Mouse (Mus musculus): ENCODE data around the gene Psmf1.
A peak's percentile ranks its signal among the peaks of the same experiment; 100 is the strongest.

The Psmf1 gene

DNA sequence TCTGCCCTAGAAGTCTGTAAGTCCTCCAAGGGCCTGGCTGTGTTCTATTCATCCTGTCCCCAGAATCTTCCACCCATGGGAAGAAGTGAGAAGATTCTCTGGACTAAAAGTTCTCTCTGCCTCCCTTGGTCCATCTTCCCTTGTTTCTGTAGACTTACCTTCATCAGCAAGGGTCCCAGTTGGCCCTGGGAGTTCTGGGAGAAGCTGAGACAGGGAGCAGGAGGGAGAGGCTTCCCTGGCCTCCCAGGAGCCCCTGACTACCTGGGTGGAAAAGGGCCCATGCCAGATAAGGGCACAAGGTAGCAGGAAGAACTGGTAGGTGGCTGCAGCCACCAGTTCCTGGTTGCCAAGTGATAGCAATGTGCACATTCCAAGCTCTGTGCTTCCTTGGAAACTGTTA is at the start of gene Psmf1:
TSS of gene Psmf1 (minus strand) at position 342 of the 400 bp plus-strand sequence.
- no peak for DNase-seq (ENCODE audit: low spot score)

DNA sequence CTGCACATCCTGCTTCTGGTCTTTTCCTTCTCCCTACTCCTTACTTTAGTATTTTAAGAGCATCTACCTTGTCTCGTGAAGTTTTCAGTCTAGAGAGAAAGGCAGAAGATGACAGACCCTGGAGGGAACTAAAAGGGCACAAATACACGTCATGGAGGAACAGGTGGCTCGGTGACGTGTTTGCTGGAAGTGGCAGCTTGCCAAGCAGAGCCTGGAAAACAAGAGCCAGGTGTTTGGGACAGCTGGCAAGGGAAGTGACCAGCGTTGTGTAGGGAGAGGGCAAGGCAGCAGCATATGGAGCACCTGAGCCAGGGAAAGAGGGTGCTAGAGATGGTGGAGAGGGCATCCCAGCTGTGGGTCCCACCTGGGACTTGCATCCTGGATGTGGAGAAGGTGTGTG is 47.2 kb upstream of the Psmf1 start:
- no peak for DNase-seq (ENCODE audit: low spot score)

DNA sequence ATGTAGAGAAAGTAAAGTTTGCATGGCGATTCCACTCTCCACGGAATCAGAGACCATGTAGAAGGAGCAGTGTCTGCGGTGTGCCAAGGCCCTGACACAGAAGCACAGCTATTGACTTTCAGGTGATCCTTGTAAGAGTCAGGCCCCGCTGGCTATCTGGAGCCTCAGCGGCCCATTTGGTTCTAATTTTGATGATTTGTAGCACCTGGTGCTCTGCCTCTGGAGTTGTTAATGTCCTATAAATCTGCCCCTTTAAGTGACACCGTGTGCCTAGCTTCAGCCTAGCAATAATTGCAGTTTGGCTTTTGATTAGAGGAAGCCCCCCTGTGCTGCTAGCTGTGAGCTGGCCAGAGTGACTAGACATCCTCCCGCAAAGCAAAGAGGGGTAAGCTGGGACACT is 46.2 kb upstream of the Psmf1 start:
- DNase-seq (ENCODE audit: low spot score): no peak

DNA sequence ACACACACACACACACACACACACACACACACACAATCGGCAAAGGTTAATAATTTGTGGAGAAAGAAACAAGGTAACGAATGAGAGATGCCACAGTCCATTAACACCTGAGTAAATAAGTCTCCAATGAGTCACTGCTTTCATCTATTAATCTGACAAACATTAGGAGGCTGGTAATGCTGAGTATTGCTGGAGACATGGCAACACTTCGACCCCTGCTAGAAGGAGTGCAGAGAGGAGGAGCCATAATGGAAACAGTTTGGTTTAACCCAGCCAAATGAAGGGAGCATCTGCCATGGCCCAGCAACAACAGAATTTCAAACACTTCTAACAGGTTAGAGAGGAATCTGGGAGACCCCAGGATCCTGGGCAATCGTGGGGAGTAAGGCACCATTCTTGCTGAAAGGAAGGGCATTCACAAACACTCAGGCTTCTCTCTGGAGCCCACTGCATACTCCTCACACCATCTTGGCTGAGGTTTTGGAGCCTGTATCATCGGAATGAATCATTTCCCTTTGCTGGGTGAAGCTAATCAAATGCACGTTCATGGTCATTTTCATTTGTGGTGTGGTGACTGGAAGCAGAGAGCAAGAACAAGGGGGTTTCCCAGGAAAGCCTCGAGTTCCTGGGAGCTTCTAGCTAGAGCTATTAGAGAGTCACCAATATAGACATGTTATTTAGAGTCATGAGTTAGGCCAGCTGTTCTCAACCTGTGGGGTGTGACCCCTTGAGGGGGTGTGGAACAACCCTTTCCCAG is 44.4 kb upstream of the Psmf1 start:
- no peak for DNase-seq (ENCODE audit: low spot score)

DNA sequence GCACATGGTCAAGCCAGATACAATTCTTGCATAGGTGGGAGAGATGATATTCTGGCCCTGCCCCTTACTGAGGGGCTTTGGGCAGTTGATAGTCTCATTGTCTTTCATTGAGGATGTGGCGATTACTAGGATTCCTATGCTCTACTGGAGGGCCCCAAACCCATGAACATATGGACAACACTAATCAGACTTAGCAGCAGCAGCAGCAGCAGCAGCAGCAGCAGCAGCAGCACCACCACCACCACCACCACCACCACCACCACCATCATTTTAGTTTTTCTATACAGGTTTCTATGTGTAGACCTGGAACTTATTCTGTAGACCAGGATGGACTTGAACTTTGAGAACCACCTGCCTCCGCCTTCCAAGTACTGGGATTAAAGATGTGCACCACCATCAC is 39.5 kb upstream of the Psmf1 start:
- no peak for DNase-seq (ENCODE audit: low spot score)

DNA sequence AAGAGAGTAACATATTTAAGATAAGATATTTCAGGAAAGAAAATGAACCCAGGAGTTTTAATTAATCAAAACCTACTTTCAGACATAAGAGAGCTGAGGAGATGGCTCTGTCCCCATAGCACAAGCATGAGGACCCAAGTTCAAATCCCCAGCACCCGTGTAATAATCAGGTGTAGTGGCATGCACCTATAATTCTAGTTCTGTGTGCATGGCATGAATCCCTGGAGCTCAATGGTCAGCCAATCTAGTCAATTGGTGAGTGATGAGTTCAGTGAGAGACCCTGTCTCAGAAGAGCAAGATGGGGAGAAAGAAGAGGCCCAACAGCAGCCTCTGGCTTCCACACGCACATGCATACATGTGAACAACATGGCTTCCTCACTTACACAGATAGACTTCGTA is 33.4 kb upstream of the Psmf1 start:
- no peak for DNase-seq (ENCODE audit: low spot score)

DNA sequence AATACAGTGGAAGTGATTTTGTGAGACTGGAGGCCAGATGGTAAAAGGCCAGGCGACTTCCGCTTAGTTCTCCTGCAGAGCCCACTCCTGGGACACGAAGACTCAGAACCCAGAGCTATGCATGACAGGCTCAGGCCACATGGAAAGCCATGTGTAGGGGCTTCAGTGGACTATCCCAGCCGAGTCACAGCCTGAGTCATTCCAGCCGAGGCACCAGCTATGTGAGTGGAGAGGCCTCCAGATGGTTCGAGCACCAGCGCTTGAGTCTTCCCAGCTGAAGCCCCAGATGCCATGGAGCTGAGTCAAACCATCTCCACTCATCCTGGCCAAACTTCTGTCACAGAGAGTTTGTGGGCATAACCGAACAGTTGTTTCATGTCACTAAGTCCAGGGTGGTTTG is 29.5 kb upstream of the Psmf1 start:
- no peak for DNase-seq (ENCODE audit: low spot score)

DNA sequence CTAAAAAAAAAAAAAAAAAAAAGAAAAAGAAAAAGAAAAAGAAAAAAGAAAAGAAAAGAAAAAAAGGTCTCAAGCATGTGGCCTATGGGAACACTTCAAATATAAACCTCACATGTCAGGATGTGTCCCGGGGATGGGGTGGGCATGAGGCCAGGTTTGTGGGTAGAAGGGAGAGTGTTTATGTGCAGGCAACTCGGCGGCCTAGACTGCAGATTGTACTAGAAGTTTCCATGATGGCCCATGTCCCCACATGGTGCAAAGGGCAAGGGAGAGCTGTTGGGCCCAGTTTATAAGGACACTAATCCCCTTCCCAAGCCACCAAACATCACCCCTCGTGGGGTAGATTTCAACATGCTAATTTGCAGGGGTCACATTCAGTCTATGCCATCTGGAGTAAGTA is 28.2 kb upstream of the Psmf1 start:
- DNase-seq (ENCODE audit: low spot score): no peak

DNA sequence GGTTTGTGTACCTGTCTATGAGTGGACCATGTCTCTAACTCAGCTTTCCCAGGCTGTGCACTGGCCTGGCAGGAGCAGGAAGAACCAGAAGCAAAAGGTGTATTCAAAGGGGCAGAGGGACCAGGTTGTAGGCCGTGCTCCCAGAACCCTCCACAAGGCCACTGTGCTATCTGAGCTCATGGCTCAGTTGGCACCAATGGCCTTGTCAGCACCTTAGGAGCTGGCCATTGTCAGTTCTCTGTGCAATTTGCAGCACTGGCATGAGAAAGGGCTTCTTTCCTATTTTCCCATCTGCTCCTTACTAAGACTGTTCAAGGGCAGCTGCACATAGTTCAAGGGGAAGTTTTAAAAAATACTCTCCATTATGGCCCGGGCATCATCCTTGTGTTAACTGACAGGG is 20.6 kb upstream of the Psmf1 start:
- no peak for DNase-seq (ENCODE audit: low spot score)

DNA sequence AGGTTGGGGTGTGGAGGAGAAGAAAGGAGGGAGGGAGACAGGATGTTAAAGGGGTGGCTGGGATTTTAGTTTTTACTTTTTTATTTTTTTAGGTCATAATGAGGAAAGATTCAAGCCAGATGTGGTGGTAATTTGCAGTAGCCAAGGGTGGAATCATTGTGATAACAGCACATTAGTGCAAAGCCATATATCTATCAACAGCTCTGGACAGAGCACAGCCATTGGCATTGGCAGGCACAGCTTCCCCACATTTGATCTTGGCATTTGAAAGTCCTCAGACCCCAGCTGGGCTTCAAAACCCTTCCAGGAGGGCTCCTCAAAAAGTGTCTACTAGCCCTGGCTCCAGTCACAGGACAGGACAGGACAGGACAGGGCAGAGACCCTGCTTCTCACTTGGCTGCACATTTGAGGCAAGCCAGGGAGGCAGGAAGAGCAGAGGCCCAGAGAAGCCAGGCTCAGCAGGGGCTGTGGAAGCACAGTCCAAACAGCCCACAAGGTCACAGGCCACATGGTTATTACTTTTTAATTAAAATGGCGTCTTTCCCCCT is 14.9 kb upstream of the Psmf1 start:
- no peak for DNase-seq (ENCODE audit: low spot score)

DNA sequence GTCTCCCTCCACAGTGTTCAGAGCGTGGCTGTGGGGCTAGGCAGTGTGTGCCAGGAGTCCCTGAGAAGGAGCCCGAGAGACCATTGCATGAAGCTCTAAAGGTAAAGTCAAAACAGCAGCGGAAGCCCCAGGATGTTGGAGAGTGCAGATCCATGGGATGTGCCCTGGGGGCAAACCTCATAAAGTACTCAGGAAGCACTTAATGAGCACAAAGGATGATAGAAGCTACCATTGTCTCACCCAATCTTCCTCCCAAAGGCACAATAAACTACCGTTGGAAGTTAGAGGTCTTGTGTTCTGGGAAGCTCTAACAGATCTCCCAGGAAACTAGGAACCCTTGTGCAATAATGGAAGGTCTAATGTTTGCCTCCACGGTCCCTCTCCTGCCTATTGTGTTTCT is 13.5 kb upstream of the Psmf1 start:
- DNase-seq (ENCODE audit: low spot score): no peak

DNA sequence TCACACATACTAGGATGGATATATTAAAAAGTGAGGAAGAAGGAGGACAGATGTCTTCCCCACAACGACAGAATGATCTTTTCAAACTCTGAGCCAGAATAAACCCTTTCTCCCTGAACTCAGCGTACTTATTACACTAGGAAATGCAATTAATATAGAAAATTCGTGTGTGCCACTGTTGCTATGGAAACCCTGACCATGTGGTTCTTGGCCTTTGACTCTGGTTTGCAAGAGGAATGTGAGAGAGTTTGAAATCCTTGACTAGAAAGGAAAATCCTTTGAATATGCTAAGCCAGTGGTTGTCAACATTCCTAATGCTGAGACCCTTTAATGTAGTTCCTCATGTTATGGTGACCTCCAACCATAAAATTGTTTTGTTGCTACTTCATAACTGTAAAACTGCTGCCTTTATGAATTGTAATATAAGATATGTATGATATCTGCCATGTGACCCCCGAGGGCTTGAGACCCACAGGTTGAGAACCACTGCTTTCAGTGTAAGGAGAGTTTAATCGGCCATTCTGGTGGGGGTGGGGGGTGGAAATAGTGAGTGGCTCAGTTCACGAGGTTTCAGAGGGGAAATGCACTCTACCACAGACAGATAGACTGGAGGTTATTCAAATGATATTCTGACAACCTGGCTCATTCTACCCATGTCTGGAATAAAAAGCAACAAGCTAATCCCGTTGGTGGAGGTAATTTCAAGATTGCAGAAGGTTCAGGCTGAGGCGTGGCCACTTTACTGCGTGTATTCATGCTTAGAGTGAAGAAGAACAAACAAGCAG is 12.5 kb upstream of the Psmf1 start:
- DNase-seq (ENCODE audit: low spot score): no peak

DNA sequence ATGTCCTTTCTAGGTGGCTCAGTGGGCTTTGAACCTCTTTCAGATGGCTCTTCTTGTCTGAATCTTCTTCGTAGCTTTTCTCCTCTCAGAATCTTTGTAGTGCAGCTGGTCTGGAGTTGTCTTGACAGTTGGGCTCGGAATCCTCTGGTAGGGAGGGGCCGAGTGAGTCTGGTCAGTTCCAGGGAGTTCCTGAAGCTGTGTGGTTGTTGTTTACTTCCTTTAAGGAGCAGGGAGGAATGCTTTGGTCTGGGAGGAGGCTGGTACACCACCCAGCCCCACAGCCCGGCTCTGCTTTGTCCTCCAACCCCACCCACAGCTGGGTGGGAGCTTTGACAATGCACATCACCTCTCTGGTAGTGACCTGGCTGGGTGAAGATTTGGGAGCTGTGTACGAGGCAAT is 7.3 kb upstream of the Psmf1 start:
- no peak for DNase-seq (ENCODE audit: low spot score)

DNA sequence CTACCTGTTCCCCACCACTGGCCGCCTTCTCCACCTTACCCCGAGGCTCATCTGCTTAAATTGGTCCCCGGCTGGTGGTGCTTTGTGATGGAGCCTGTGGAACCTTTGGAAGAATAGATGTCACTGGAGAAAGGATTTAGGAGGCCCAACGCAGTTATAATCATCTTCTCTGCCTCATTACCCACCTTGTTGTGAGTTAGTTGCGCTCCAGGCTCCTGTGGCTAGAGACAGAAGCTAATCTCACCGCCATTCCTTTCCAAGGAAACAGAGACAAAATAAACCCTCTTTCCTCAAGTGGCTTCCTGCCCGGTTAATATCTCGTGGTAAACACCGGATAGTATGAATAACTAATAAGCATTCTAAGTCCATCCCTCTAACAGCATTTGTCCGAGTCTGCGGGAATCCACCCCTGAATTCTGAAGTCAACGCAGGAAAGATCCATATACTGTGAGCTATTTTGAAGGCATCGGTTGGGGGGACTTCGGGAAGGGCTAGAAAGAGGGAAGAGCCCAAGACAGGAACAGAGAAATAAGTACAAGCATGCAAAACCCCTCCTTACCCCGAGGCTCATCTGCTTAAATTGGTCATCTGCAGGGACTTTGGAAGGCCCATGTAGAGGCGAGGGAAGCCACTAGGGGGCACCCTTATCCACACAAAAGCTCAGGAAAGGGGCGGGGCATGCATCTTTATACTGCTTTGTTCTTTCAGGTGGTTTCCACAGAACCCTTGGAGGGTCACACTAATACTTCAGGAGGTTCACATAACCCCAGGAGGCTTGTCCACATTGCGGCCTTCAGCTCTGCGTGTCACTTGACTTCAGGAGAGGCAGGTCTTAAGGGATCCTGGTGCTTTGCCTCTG is 4.1 kb upstream of the Psmf1 start:
- peak; percentile 59 for DNase-seq (ENCODE audit: low spot score)

DNA sequence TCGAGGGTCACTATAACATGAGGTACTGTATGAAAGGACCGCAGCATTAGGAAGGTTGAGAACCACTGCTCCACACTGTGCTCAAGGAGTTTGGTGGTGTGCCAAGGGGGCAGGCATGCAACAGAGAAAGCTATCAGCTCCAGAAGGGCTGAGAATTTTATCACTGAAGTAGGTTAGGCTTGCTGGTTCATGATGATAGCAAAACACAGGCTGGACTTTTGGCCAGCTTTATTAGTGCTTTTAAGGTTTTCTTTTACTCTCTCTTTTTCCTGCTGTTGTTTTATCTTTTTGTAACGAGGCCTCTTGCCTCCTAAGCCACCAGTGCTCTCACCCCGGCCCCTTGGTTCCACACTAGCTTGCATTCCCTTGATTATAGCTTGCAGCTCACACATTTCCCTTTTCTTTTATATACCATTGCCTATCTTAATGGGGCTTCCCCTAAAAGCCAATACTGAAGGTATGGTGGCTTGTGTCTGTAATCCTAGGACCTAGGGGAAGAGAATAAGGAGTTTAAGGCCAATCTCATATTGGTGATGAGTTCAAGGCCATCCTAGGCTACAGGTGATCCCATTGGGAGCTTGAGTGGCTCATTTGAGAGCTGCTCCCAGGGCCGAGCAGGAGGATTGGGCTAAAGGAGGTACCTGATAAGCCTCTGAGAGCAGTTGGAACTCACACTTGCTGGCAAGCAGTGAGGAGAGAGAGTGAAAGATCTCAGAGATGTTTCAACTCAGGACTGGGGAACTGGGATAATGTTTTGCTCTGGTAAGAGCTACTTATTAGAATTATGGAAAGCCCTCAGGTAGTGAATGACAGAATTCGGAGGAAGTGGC is 921 bp downstream of the Psmf1 start:
- DNase-seq (ENCODE audit: low spot score): no peak

DNA sequence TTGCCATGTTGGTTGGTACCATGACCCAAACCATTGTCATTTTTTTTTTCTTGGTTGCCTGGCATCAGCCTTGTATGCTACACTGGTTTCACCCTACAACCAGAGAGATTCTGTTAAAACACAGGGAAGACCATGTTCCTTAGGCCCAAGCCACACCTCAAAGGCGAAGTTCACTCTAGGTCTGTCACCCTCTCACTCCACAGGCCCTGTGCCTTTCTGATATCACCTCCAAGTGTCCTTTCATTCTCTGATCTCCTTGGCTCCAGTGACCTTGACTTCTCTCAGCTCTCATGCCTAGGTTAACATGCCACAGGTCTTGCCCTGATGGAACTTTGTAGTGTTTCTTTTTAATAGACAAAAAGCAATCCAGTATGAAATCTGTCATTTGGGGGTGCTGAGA is 1.9 kb downstream of the Psmf1 start:
- DNase-seq (ENCODE audit: low spot score): no peak

DNA sequence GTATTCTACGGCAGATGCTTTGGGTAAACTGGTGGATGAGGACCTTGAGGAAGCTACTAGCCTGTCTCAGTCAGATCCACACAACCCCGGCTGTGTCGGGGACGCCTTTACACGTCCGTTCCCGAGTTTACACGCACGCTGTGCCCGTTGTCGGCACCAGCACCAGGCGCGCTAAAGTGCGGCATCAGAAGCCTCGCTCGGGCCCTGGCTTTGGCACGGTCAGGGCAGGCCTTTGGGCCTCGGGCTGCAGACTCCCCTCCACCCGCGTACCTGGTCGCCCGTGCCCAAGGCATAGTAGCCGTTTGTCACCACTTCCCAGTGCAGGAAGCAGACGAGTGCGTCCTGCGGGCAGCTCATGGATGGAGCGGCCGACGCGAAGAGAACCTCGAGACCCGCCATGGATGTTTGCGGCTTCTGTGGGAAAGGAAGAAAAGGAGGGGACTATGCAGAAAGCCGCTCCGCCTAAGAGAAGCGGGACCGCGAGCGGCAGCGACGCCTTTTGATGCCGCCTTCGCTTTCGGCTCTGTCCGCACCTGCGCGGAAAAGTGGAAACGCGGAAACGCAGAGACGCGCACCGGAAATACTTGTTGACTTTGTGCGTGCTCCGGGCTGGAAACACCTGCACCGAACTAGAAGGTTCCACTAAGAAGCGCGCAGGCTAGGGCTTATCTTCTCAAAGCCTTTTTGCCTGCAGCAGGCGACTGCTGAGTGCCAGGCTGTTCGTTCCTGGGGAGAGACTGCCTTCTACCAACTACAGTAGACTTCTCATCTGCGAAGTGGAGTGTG is 3.1 kb downstream of the Psmf1 start:
- DNase-seq (ENCODE audit: low spot score): peak; percentile 76

DNA sequence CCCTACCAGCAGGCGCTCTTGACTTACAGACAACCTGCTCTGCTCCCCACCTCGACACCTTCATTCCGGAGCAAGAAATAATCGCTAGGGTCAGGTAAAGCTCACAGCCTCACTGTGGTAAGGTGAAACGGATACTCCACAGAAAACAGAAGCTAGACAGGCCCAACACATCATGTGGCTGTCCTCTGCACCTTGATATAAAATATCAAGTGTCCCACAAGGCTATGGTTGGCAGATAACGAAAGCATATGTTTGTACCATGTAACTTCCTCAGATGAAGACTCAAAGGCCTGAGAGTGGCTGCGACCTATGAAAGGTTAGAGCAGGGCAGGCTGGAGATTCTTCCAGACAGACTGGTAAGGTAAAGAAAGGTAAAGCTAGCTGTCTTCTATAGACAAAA is 4.5 kb downstream of the Psmf1 start:
- no peak for DNase-seq (ENCODE audit: low spot score)

DNA sequence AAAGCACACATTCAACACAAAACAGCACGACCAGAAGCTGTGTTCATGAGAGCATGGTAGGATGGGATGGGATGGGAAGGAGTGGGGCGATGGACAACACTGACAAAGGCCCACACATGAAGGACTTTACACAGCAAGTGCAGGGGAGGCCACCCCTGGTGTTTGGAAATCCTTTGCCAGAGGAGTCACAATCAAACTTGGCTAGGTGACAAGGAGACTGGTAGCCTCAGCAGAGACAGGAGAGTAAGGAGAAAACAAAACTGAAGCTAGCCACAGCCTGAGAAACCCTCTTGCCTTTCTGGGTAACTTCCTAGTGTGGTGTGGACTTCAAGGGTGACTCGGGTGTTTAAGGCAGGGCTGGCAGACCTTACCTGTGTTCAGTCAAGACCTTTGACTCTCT is 4.9 kb downstream of the Psmf1 start:
- DNase-seq (ENCODE audit: low spot score): no peak

DNA sequence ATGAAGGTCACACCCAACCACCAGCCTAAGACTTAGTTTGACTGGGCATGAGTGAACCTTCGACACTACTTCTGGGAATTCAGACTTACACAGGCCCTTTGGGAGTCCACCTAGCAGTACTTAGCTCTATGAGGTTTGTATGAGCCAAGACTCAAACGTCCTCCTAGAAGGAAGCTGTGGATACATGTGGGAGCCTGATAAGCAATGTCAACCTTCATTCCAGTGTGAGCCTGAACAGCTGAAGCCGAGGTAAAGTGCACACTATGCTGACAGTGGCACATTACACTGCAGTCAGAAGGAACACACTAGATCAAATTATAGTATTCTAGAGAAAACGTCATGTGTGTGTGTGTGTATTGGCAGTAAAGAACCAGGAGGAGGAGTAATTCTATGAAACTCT is 5.5 kb downstream of the Psmf1 start:
- no peak for DNase-seq (ENCODE audit: low spot score)

DNA sequence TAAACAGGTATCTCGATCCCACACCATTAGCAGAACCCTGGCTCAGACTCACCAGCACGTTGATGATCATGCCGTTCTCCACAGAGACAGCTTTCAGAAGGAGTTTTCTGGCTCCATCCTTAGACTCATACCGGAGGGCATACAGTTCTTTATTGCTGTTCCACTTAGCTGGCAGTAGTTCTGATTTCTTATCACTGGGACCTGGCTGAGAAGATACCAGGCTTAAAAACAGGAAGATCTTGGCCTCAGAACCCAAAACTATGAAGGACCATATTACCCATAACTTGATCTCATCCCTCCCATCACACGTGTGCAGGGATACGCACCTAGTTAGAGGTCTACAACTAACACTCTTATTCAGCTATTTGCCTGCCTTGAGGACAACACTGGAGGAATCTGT is 8.6 kb downstream of the Psmf1 start:
- DNase-seq (ENCODE audit: low spot score): no peak

Measured in left cerebral cortex, adult 11 months (tissue).